Mouse (Mus musculus) cerebellum, adult (tissue): ENCODE data around the gene Exosc5.
A peak's percentile ranks its signal among the peaks of the same experiment; 100 is the strongest.

Experiments
- ATAC-seq: cut with Nextera tagmentation; 2 replicates; pipeline ENCODE4 v1.9.2; 2017; ENCODE audit warnings: mild to moderate bottlenecking, moderate library complexity, mixed read lengths; ENCODE audit not compliant: insufficient number of reproducible peaks, low FRiP score, low TSS enrichment

Exosc5 gene

GRCm38 (mm10) chr7:25675405-25675804 lies 16.4 kb downstream of the Exosc5 start:
- ATAC-seq, result no peak

GRCm38 (mm10) chr7:25676085-25676781 lies 17.3 kb downstream of the Exosc5 start:
- peak; percentile 82 for ATAC-seq

- no peak for ATAC-seq
Measured at GRCm38 (mm10) chr7:25677013-25677412, 18.0 kb downstream of the Exosc5 start.

GRCm38 (mm10) chr7:25679971-25680370 lies 21.0 kb downstream of the Exosc5 start:
- no peak for ATAC-seq

GRCm38 (mm10) chr7:25680514-25681258 lies 21.7 kb downstream of the Exosc5 start, which contains the start of gene B9d2:
TSS of gene B9d2 (plus strand) at chr7:25680780.
- peak; percentile 87 for ATAC-seq

GRCm38 (mm10) chr7:25681341-25682231 lies 22.6 kb downstream of the Exosc5 start:
- no peak for ATAC-seq

- no peak for ATAC-seq
Measured at GRCm38 (mm10) chr7:25683474-25684180, 24.7 kb downstream of the Exosc5 start.

- no peak for ATAC-seq
Measured at GRCm38 (mm10) chr7:25684659-25685058, 25.7 kb downstream of the Exosc5 start.

- ATAC-seq, result no peak
Measured at GRCm38 (mm10) chr7:25685926-25686470, 27.0 kb downstream of the Exosc5 start.

- no peak for ATAC-seq
Measured at GRCm38 (mm10) chr7:25686680-25687531, 27.9 kb downstream of the Exosc5 start, which contains the start of gene Tgfb1. TSS of gene Tgfb1 (plus strand) at chr7:25687002.

- ATAC-seq, result no peak
Measured at GRCm38 (mm10) chr7:25687811-25688401, 28.9 kb downstream of the Exosc5 start.

- ATAC-seq, result no peak
Measured at GRCm38 (mm10) chr7:25688810-25689586, 30.0 kb downstream of the Exosc5 start.

- no peak for ATAC-seq
Measured at GRCm38 (mm10) chr7:25689603-25690021, 30.6 kb downstream of the Exosc5 start.

- ATAC-seq, result no peak
Measured at GRCm38 (mm10) chr7:25690051-25690450, 31.1 kb downstream of the Exosc5 start.

- ATAC-seq, result no peak
Measured at GRCm38 (mm10) chr7:25694104-25694503, 35.1 kb downstream of the Exosc5 start.

GRCm38 (mm10) chr7:25699851-25700250 lies 40.9 kb downstream of the Exosc5 start:
- no peak for ATAC-seq

GRCm38 (mm10) chr7:25700732-25701131 lies 41.8 kb downstream of the Exosc5 start:
- ATAC-seq, result no peak

- no peak for ATAC-seq
Measured at GRCm38 (mm10) chr7:25702350-25702749, 43.4 kb downstream of the Exosc5 start.
